In genomic region chr17:91092421-91093041, GRCm38 (mm10) we compare ENCODE assay signal across 9 mouse cellular contexts. TPM values are rescaled to one million over a fixed set of nuclear protein-coding genes. Genes with fewer than 3 reads are reported as not detected.
A peak's percentile ranks its signal among the peaks of the same experiment; 100 is the strongest.
DNase-seq lines count a peak whose midpoint lies in the region; ATAC-seq and TF ChIP-seq lines count a peak whose summit lies in the region.
"Had no signal": no experiment of that assay in that cellular context is flagged by ENCODE, and none has a peak within 500 bp of the region (broad histone marks: within the 10 kb centered on the region; RNA-seq: fewer than 3 reads in every experiment).

No protein-coding gene starts in this region.

- H3K9me3 ChIP-seq in intestine, postnatal 0 days (ENCODE audit: control insufficient read depth) = 0 out of 2 replicates have a peak, but pooled peaks cover 4% of the 10 kb centered on the region
- no peaks in the 10 kb centered on the region; the same call in 1 of the 2 replicates for H3K9me3 ChIP-seq in liver, embryonic 11.5 days (ENCODE audit: control insufficient read depth, low read length)
- no peaks in the 10 kb centered on the region for H3K9me3 ChIP-seq in neural tube, embryonic 14.5 days (ENCODE audit: control insufficient read depth, low read length)
- H3K9me3 ChIP-seq: liver, embryonic 15.5 days had no signal

- ATAC-seq in intestine, postnatal 0 days = no peak
- peak; percentile 58; the same call in 1 of the 2 replicates for ATAC-seq in liver, embryonic 11.5 days (replicated peaks; ENCODE audit: low FRiP score)
- ATAC-seq in neural tube, embryonic 14.5 days (ENCODE audit: low read depth) = peak; percentile 94

- no peaks in the 10 kb centered on the region for H3K27me3 ChIP-seq in intestine, postnatal 0 days (replicated peaks; ENCODE audit: control insufficient read depth, insufficient read depth, low read length)
- no peaks in the 10 kb centered on the region for H3K27me3 ChIP-seq in liver, embryonic 11.5 days (replicated peaks; ENCODE audit: control insufficient read depth, insufficient read depth, low read length)
- no peaks in the 10 kb centered on the region for H3K27me3 ChIP-seq in neural tube, embryonic 14.5 days (ENCODE audit: control insufficient read depth, insufficient read depth, low read length)
- H3K27me3 ChIP-seq: liver, embryonic 15.5 days had no signal

- no peak overlapping the region for H3K4me3 ChIP-seq in intestine, postnatal 0 days (ENCODE audit: low read depth, low read length)
- no peak overlapping the region for H3K4me3 ChIP-seq in liver, embryonic 11.5 days (ENCODE audit: low read depth, low read length)
- H3K4me3 ChIP-seq in neural tube, embryonic 14.5 days (ENCODE audit: low read depth, low read length) = peak overlapping the region; percentile 51
- H3K4me3 ChIP-seq: liver, embryonic 15.5 days had no signal

- 0 out of 2 replicates have a peak overlapping the region, but pooled peaks have one; percentile 6 for H3K4me2 ChIP-seq in intestine, postnatal 0 days (replicated peaks; ENCODE audit: low read depth)
- no peak overlapping the region for H3K4me2 ChIP-seq in liver, embryonic 11.5 days
- H3K4me2 ChIP-seq in neural tube, embryonic 14.5 days (ENCODE audit: low read depth, low read length) = peak overlapping the region; percentile 56
- H3K4me2 ChIP-seq: liver, embryonic 15.5 days had no signal

- H3K27ac ChIP-seq in intestine, postnatal 0 days (ENCODE audit: low read depth, low read length) = no peak overlapping the region
- no peak overlapping the region for H3K27ac ChIP-seq in liver, embryonic 11.5 days (ENCODE audit: low read depth, low read length)
- H3K27ac ChIP-seq in neural tube, embryonic 14.5 days (ENCODE audit: low read depth, low read length) = peak overlapping the region; percentile 94
- H3K27ac ChIP-seq: liver, embryonic 15.5 days had no signal

- peak; percentile 58 for TF ChIP-seq CTCF in intestine, postnatal 0 days (IDR thresholded peaks at IDR 0.05; ENCODE audit: low read depth)

- H3K4me1 ChIP-seq in intestine, postnatal 0 days (replicated peaks; ENCODE audit: control insufficient read depth, insufficient read depth, low read length) = no peaks in the 10 kb centered on the region
- H3K4me1 ChIP-seq in liver, embryonic 11.5 days (replicated peaks; ENCODE audit: control insufficient read depth, insufficient read depth, low read length) = no peaks in the 10 kb centered on the region
- H3K4me1 ChIP-seq in neural tube, embryonic 14.5 days (ENCODE audit: control insufficient read depth, insufficient read depth, low read length) = no peaks in the 10 kb centered on the region
- H3K4me1 ChIP-seq: liver, embryonic 15.5 days had no signal

- H3K36me3 ChIP-seq in intestine, postnatal 0 days (ENCODE audit: control insufficient read depth, insufficient read depth) = no peaks in the 10 kb centered on the region
- no peaks in the 10 kb centered on the region for H3K36me3 ChIP-seq in liver, embryonic 11.5 days (ENCODE audit: control insufficient read depth, insufficient read depth, low read length)
- H3K36me3 ChIP-seq in neural tube, embryonic 14.5 days (ENCODE audit: control insufficient read depth, insufficient read depth, low read length) = peaks cover 9% of the 10 kb centered on the region
- H3K36me3 ChIP-seq: liver, embryonic 15.5 days had no signal

- intact Hi-C loops in gastrocnemius, postnatal 36 days (cut with DNase I) = no loop called here

- DNase-seq in gastrocnemius, postnatal 4 days (ENCODE audit: low spot score in 2 of 2) = peak; percentile 30 to 53
- DNase-seq in gastrocnemius, postnatal 36 days = no peak
- peak; percentile 88 to 89 for DNase-seq in cerebellum, postnatal 25 days
- DNase-seq in frontal cortex, postnatal 25 days (ENCODE audit: low spot score in 2 of 2) = peak; percentile 68 to 70
- peak; percentile 47 for DNase-seq in liver, embryonic 11.5 days (ENCODE audit: low spot score)
- DNase-seq in urinary bladder, postnatal 4 days (ENCODE audit: low spot score in 2 of 2) = peak; percentile 41 to 67

- 2% methylated on average over 21 of the region's 21 CpGs for WGBS in intestine, postnatal 0 days
- WGBS in liver, embryonic 11.5 days = 4% methylated on average over 21 of the region's 21 CpGs
- under 1% methylated on average over 21 of the region's 21 CpGs for WGBS in neural tube, embryonic 14.5 days

- no peak overlapping the region for H3K9ac ChIP-seq in intestine, postnatal 0 days (ENCODE audit: low read depth, low read length)
- H3K9ac ChIP-seq in liver, embryonic 11.5 days (ENCODE audit: low read depth, low read length) = no peak overlapping the region
- peak overlapping the region; percentile 72 for H3K9ac ChIP-seq in neural tube, embryonic 14.5 days (replicated peaks; ENCODE audit: low read depth, low read length)
- H3K9ac ChIP-seq: liver, embryonic 15.5 days had no signal

RNA-seq across cellular contexts. Expression of gene Nrxn1, which starts 0.3 kb away (rescaled TPM):
- 1 to 10 TPM; 1.8 TPM for total RNA-seq in gastrocnemius, postnatal 4 days (2021)
- total RNA-seq in gastrocnemius, postnatal 36 days (2021) = under 1 TPM; 0.38 to 0.49 TPM
- 0.99 and 1.2 TPM in 2 replicates for polyA plus RNA-seq in intestine, postnatal 0 days (2015; fragmentation: Nextera tagmentation; extraction: Ambion mirVana)
- polyA plus RNA-seq in liver, embryonic 11.5 days (2014; fragmentation: Nextera tagmentation; extraction: Ambion mirVana) = 0.61 and 0.70 TPM in 2 replicates
- polyA plus RNA-seq in neural tube, embryonic 14.5 days (2014; fragmentation: Nextera tagmentation; extraction: Ambion mirVana) = 263 and 285 TPM in 2 replicates

Comparison
In these comparisons a context has a peak if more than half of its experiments do, and no peak if none do; other contexts are left out.
1. DNase-seq: peak in gastrocnemius, postnatal 4 days (2 of 2), cerebellum, postnatal 25 days (2 of 2), frontal cortex, postnatal 25 days (2 of 2), liver, embryonic 11.5 days (single experiment) and urinary bladder, postnatal 4 days (2 of 2); none in gastrocnemius, postnatal 36 days (0 of 2).
2. RNA of gene Nrxn1, which starts 0.3 kb away (polyA plus RNA-seq): 263 to 285 TPM in neural tube, embryonic 14.5 days; 0.99 to 1.2 TPM in intestine, postnatal 0 days and 0.61 to 0.70 TPM in liver, embryonic 11.5 days; every median in the first group is over 100 times any median in the second.